Mouse (Mus musculus) G1E-ER4 (cell line): ENCODE measurements around the gene Setdb2. TPM values are rescaled to one million over a fixed set of nuclear protein-coding genes. Genes with fewer than 3 reads are reported as not detected.

ENCODE experiments used
- GATA1 ChIP-seq: IDR thresholded peaks from one replicate; pipeline ENCODE4 v1.8.0; 2012; ENCODE audit warnings: low read length, inconsistent platforms
- polyA plus RNA-seq: library from polyadenylated mRNA; stranded (reverse); fragments of >175 nt; gene quantifications from 2 replicates; pipeline ENCODE4 v1.2.3, GENCODE M21; 2012

Setdb2 gene
- polyA plus RNA-seq, 1 experiment = 11.1 TPM

DNA sequence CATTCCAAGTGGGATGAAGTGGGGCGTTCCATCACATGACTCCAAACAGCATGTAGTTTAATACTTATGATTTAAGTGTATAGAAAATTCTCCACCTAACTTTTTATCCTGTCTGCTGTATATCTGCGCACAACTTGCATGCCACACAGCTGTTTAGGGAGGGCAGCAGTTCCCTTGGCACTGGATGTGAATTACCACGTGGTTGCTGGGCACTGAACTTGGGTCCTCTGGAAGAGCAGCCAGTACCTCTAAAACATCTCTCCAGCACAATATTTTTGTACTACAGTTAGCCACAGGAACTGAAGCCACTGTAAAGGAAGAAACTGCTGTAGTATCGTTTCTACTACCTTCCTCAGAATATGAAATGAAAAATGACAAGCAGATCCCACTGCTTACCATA is 22.5 kb downstream of the Setdb2 start:
- TF ChIP-seq GATA1 = no peak

- no peak for TF ChIP-seq GATA1
Observed at GRCm38 (mm10) chr14:59396999-59397398, 43.7 kb downstream of the Setdb2 start.

DNA sequence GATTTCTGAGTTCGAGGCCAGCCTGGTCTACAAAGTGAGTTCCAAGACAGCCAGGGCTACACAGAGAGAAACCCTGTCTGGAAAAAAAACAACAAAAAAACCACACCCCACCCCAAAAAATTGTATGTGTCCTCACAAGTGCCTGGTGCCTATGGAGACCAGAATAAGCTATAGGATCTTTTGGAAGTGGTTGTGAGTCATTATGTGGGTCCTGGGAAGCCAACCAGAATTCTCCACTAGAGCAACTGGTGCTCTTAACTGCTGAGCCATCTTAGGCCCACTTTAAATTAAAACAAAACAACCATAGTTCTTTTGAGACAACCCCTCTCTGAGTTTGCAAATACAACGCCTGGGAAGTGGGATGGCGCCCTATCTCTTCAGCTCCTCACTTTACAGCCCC is 45.4 kb downstream of the Setdb2 start, which contains the start of gene Phf11c:
Gene Phf11c (minus strand): TSS at position 101 of the 400 bp plus-strand sequence.
- TF ChIP-seq GATA1 = no peak

DNA sequence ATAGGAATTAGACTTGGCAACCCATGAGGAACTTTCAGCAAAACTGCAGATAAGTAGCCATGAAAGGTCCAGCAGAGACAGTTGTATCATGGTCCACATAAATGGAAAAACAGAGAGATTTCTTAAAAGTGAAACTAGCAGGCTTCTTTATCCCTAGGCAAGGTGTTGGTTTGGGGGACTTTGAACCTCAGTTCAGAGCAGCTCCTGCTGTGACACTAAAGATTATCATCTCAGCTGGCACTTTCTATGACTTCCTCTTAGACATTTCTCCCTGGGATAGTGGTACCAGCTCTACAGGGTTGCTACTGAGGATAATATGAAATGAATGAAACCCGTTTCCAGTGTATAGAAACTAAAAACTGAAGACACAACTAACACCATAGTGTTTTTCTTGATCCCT is 51.2 kb downstream of the Setdb2 start:
- TF ChIP-seq GATA1 = no peak

DNA sequence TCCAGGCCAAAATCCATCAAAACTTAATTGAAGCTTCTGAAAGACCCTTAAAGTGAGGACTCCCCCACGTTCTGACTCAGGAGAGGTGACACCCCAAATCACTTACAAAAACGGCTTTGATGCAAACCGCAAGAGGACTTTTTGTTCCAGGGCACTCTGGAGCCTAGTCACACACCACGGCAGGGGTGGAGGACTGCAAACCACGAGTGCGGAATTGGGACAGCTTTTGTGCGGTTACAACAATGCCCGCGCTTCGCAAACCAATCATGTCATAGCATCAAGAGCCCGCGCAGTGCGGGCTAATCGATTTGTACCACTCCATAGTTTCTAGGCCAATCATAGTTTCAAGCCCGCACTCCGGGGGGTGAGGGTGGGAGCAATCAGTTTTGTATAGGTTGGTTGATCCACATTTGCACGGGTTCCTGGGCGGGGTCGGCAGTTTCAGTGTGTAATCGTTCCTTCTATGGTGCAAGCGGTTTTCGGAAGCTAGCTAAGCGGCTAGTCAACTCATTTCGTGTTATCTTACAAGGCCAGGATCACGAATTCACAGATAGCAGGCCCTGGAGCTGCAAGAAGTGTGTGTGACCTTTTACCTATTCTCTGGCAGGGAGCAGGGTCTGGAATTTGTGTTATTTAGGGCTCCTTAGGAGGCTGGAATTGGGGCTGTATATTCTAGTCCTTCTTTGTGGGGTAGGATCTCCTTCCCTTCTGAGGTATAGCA is 70.2 kb downstream of the Setdb2 start:
- no peak for TF ChIP-seq GATA1

- TF ChIP-seq GATA1 = no peak
Observed at GRCm38 (mm10) chr14:59366386-59367105, 74.1 kb downstream of the Setdb2 start.

- no peak for TF ChIP-seq GATA1
Observed at GRCm38 (mm10) chr14:59365244-59365644, 75.4 kb downstream of the Setdb2 start, which contains the start of gene Phf11d. Gene Phf11d (minus strand): TSS chr14:59365470.

Other genes with a start within 250 kb of the Setdb2 start
- gene Rcbtb1, start 239.7 kb downstream of the Setdb2 start, polyA plus RNA-seq = 2.0 and 2.1 TPM in 2 replicates
- gene Gm6904, start 180.7 kb downstream of the Setdb2 start, polyA plus RNA-seq = not detected in 2 replicates
- gene Phf11a, start 143.4 kb downstream of the Setdb2 start, polyA plus RNA-seq = not detected in 2 replicates
- gene Phf11b, start 99.5 kb downstream of the Setdb2 start, polyA plus RNA-seq = not detected in 2 replicates
- gene Phf11d, start 75.4 kb downstream of the Setdb2 start, polyA plus RNA-seq = not detected in 2 replicates
- gene Phf11c, start 45.5 kb downstream of the Setdb2 start, polyA plus RNA-seq = not detected in 2 replicates
- gene Cab39l, start 88 bp upstream of the Setdb2 start, polyA plus RNA-seq = 1.2 and 1.8 TPM in 2 replicates
- 29.4 and 37.6 TPM in 2 replicates for gene Cdadc1, start 157.1 kb upstream of the Setdb2 start, polyA plus RNA-seq
- not detected in 2 replicates for gene Shisa2, start 184.4 kb upstream of the Setdb2 start, polyA plus RNA-seq